Mouse (Mus musculus) liver, postnatal 0 days (tissue): ENCODE data around the gene Rgl2. TPM values are rescaled to one million over a fixed set of nuclear protein-coding genes. Genes with fewer than 3 reads are reported as not detected.

Source experiments
- ATAC-seq: fragments of 200-750 bp; cut with Nextera tagmentation; 2 replicates; pipeline ENCODE4 v1.8.0; 2017; ENCODE audit warnings: mild to moderate bottlenecking, moderate library complexity
- DNase-seq: peaks from one replicate; pipeline ENCODE4 v3.0.0-alpha.2; 2016
- H3K27ac ChIP-seq: fragments of 300-500 bp; sonication (generic); 2 replicates; pipeline ENCODE4 v1.5.1; 2014; ENCODE audit warnings: antibody characterized with exemption, moderate library complexity, mild to moderate bottlenecking, low read depth
- H3K27me3 ChIP-seq: fragments of 300-500 bp; sonication (generic); 2 replicates; pipeline ENCODE4 v1.6.1; 2014; ENCODE audit warnings: low read length, control low read depth, mixed read lengths; ENCODE audit not compliant: insufficient read depth
- H3K36me3 ChIP-seq: fragments of 300-500 bp; sonication (generic); replicated peaks from 2 replicates; pipeline ENCODE4 v1.6.1; 2014; ENCODE audit warnings: mild to moderate bottlenecking, control low read depth, low read length, moderate library complexity, mixed read lengths; ENCODE audit not compliant: insufficient read depth
- H3K4me1 ChIP-seq: fragments of 300-500 bp; sonication (generic); 2 replicates; pipeline ENCODE4 v1.6.1; 2014; ENCODE audit warnings: antibody characterized with exemption, mild to moderate bottlenecking, control low read depth; ENCODE audit not compliant: insufficient read depth
- H3K4me2 ChIP-seq: fragments of 300-500 bp; sonication (generic); 2 replicates; pipeline ENCODE4 v1.6.1; 2014; ENCODE audit warnings: low read depth, mild to moderate bottlenecking, low read length, moderate library complexity, mixed read lengths
- H3K4me3 ChIP-seq: fragments of 300-500 bp; sonication (generic); 2 replicates; pipeline ENCODE4 v1.5.1; 2014; ENCODE audit warnings: low read depth, low read length
- H3K9ac ChIP-seq: fragments of 300-500 bp; sonication (generic); replicated peaks from 2 replicates; pipeline ENCODE4 v1.6.1; 2014; ENCODE audit warnings: mild to moderate bottlenecking, moderate library complexity
- H3K9me3 ChIP-seq: fragments of 300-500 bp; sonication (generic); 2 replicates; pipeline ENCODE4 v1.6.1; 2016; ENCODE audit warnings: mild to moderate bottlenecking, control low read depth, low read length, mixed read lengths
- CTCF ChIP-seq: sonication (generic); IDR thresholded peaks from 2 replicates; pipeline ENCODE4 v1.5.1; 2016; ENCODE audit warnings: antibody characterized with exemption, low read depth
- EP300 ChIP-seq: IDR thresholded peaks from 2 replicates; pipeline ENCODE4 v1.6.1; 2016; ENCODE audit warnings: antibody characterized with exemption, low read depth, mild to moderate bottlenecking
- WGBS: fragments of 180-500 bp; shearing (Covaris S2); extraction: QIAGEN DNeasy Blood & Tissue Kit; methylation state at CpG from one replicate; pipeline ENCODE4 v1.1.7; 2014; ENCODE audit not compliant: insufficient replicate concordance; 5-methylcytosine and 5-hydroxymethylcytosine counted together
- polyA plus RNA-seq: library from polyadenylated mRNA; unstranded; fragments of >200 nt; fragmentation: Nextera tagmentation; extraction: Ambion mirVana; gene quantifications from 2 replicates; pipeline ENCODE4 v1.2.1, GENCODE M21; 2015

Gene Rgl2
- polyA plus RNA-seq, 1 experiment from 2014 or later: 6.8 TPM

DNA sequence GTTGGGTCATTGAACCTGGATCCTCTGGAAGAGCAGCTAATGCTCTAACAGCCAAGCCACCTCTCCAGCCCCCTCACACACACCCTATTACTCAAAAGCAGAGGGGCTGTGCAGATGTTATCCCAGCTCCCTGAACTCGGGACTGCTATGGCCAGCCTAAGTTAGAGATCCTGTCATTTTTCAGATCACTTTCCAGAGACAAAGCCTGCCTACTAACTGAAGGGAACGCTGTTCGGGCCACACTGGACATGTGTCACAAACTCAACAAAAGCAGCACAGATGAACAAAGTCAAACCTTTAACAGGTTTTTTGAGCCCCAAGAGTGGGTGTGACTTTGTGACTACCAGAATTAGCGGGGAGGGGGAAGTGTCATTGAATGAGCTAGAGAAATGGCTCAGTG is 23.5 kb downstream of the Rgl2 start:
- H3K4me1 ChIP-seq: peaks cover 46% of the 10 kb centered on the region
- ATAC-seq (no peak), DNase-seq (no peak)
- peak overlapping the region; percentile 96 for H3K4me2 ChIP-seq
- TF ChIP-seq EP300 (no peak), CTCF (no peak)
- peak overlapping the region; percentile 83; the same call in 1 of the 2 replicates for H3K4me3 ChIP-seq
- peak overlapping the region; percentile 93 for H3K27ac ChIP-seq
- H3K9ac ChIP-seq: peak overlapping the region; percentile 92
- no peaks in the 10 kb centered on the region for H3K27me3 ChIP-seq
- H3K36me3 ChIP-seq: peaks cover 26% of the 10 kb centered on the region
- H3K9me3 ChIP-seq: no peaks in the 10 kb centered on the region
- WGBS: 68% methylated on average over 4 of the region's 4 CpGs

- peaks cover 30% of the 10 kb centered on the region for H3K36me3 ChIP-seq
- no peak for TF ChIP-seq EP300
- TF ChIP-seq CTCF: no peak
- WGBS: 62% methylated on average over 3 of the region's 3 CpGs
- no peaks in the 10 kb centered on the region for H3K9me3 ChIP-seq
- no peak for ATAC-seq
- H3K9ac ChIP-seq: peak overlapping the region; percentile 92
- no peaks in the 10 kb centered on the region for H3K27me3 ChIP-seq
- peak overlapping the region; percentile 83 for H3K4me3 ChIP-seq
- H3K4me1 ChIP-seq: peaks cover 42% of the 10 kb centered on the region
- DNase-seq: no peak
- peak overlapping the region; percentile 93 for H3K27ac ChIP-seq
- H3K4me2 ChIP-seq: peak overlapping the region; percentile 96
Observed at GRCm38 (mm10) chr17:33953310-33953709, 24.0 kb downstream of the Rgl2 start.

- Histone ChIP-seq H3K27me3 (no peaks in the 10 kb centered on the region), H3K4me2 (peak overlapping the region; percentile 96), H3K4me3 (peak overlapping the region; percentile 83), H3K9me3 (no peaks in the 10 kb centered on the region), H3K27ac (peak overlapping the region; percentile 93), H3K9ac (peak overlapping the region; percentile 92), H3K36me3 (peaks cover 38% of the 10 kb centered on the region), H3K4me1 (peaks cover 42% of the 10 kb centered on the region)
- WGBS: 24% methylated on average over 5 of the region's 5 CpGs
- DNase-seq (peak; percentile 80), ATAC-seq (no peak)
- no peak for TF ChIP-seq EP300
- TF ChIP-seq CTCF: no peak
Observed at GRCm38 (mm10) chr17:33953961-33954565, 24.7 kb downstream of the Rgl2 start.

DNA sequence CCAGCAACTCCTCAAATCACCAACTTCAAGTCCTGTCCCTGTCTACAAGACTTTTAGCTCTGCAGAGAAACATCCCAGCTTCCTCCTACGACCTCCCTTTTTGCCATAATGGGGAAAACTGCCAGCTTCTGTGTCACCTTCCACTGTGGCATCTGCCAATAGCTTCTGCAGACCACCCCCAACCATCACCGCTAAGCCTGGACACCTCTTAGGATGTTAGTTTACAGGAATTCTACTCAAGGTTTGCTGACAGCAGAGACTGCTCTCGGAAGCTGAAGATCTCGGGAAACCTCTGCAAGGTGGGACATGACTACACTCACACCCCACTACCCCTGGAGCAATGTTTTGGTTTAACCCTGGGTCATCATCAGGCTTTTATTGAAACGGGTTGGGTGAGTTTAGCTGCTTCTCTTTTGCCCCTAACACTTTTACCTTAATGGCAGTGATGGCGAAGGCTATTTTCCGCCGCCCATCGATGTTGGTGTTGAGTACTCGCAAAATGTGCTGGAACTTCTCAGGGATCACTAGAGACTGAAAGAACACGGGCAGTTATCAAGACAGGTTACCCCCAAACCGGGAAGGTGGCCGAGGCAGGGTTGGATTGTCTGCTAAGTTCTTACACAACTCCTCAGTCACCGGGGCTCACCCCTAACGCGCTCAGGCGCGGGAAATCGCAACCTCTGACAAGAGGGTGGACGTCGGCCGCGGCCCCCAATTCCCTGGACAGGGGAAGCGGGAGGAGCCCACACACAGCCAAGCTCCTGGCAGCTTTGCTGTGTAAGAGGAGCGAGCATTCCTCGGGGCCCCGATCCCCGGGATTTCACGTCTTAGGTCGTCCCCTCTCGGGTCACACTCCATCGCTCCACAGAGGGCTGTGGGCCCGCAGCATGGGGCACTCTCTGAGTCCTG is 25.6 kb downstream of the Rgl2 start:
- H3K36me3 ChIP-seq: peaks cover 46% of the 10 kb centered on the region
- peak overlapping the region; percentile 93 for H3K27ac ChIP-seq
- WGBS: 1% methylated on average over 33 of the region's 33 CpGs
- H3K9ac ChIP-seq: peak overlapping the region; percentile 92
- peak overlapping the region; percentile 83 for H3K4me3 ChIP-seq
- ATAC-seq (peak; percentile 8; the same call in 1 of the 2 replicates), DNase-seq (no peak)
- peaks cover 42% of the 10 kb centered on the region for H3K4me1 ChIP-seq
- TF ChIP-seq EP300: no peak
- no peak for TF ChIP-seq CTCF
- peak overlapping the region; percentile 96 for H3K4me2 ChIP-seq
- H3K27me3 ChIP-seq: no peaks in the 10 kb centered on the region
- H3K9me3 ChIP-seq: no peaks in the 10 kb centered on the region

- no peaks in the 10 kb centered on the region for H3K27me3 ChIP-seq
- ATAC-seq (peak; percentile 88), DNase-seq (peak; percentile 96)
- WGBS: 0% methylated on average over 50 of the region's 50 CpGs
- peaks cover 49% of the 10 kb centered on the region for H3K36me3 ChIP-seq
- H3K9ac ChIP-seq: peak within 1 kb of the TSS; percentile 92
- H3K9me3 ChIP-seq: no peaks in the 10 kb centered on the region
- peak within 1 kb of the TSS; percentile 83 for H3K4me3 ChIP-seq
- H3K27ac ChIP-seq: peak within 1 kb of the TSS; percentile 93
- TF ChIP-seq CTCF: peak; percentile 40
- TF ChIP-seq EP300: peak; percentile 74
- peaks cover 36% of the 10 kb centered on the region for H3K4me1 ChIP-seq
- H3K4me2 ChIP-seq: peak within 1 kb of the TSS; percentile 96
Observed at GRCm38 (mm10) chr17:33955555-33956214, 26.3 kb downstream of the Rgl2 start, which contains the start of the genes Vps52 and Rps18. Gene Vps52, plus strand, starts transcription at chr17:33955812. Gene Rps18, minus strand, starts transcription at chr17:33956001.

DNA sequence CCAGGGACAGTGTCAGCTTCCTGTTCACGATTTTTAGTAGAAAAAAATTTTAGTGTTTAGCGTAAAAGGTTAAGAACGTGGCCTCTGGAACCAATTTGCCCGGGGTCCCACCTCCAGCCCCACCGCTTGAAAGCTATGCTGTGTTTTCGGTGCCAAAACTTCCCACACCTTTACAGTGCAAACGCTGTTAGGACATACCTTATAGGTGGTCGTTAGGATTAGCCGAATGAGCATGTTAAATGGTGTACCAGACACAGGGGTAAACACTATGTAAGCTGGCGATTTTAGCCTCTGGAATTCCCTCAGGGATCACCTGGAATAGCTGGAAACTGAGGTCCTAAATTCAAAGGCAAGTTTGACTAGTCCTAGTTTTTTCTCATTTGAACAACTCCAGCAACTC is 27.0 kb downstream of the Rgl2 start:
- ATAC-seq: no peak
- DNase-seq: no peak
- H3K4me3 ChIP-seq: peak overlapping the region; percentile 83
- H3K36me3 ChIP-seq: peaks cover 53% of the 10 kb centered on the region
- H3K27ac ChIP-seq: peak overlapping the region; percentile 93
- H3K27me3 ChIP-seq: no peaks in the 10 kb centered on the region
- no peaks in the 10 kb centered on the region for H3K9me3 ChIP-seq
- peak overlapping the region; percentile 76 for H3K4me2 ChIP-seq
- WGBS: 2% methylated on average over 10 of the region's 10 CpGs
- peak overlapping the region; percentile 80 for H3K9ac ChIP-seq
- TF ChIP-seq EP300 (no peak), CTCF (no peak)
- peaks cover 29% of the 10 kb centered on the region for H3K4me1 ChIP-seq
